Mouse (Mus musculus): ENCODE data around the gene Cyp2w1.
A peak's percentile ranks its signal among the peaks of the same experiment; 100 is the strongest.

The Cyp2w1 gene

GRCm38 (mm10) chr5:139364911-139365571 is 12.6 kb downstream of the Cyp2w1 start:
- no peak for DNase-seq (ENCODE audit: low spot score)

DNA sequence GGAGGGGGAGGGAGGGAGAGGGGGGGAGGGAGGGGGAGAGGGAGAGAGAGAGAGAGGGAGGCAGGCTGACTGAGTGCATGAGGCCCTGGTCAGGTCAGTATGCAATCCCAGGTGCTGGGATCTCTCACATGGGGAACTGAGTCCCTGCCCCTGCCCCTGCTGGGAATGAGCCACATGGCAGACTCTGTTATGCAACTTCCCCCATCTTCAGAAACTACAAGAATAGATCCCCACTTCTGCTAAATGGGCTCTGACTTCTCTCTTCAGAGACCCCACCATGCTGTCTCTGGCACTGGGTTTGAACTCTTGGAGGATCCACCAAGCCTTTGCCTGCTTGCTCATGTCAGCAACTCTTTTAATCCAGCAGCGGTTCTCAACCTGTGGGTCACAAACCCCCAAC is 13.4 kb downstream of the Cyp2w1 start:
- DNase-seq (ENCODE audit: low spot score): no peak

GRCm38 (mm10) chr5:139366484-139366883 is 14.1 kb downstream of the Cyp2w1 start:
- DNase-seq (ENCODE audit: low spot score): no peak

DNA sequence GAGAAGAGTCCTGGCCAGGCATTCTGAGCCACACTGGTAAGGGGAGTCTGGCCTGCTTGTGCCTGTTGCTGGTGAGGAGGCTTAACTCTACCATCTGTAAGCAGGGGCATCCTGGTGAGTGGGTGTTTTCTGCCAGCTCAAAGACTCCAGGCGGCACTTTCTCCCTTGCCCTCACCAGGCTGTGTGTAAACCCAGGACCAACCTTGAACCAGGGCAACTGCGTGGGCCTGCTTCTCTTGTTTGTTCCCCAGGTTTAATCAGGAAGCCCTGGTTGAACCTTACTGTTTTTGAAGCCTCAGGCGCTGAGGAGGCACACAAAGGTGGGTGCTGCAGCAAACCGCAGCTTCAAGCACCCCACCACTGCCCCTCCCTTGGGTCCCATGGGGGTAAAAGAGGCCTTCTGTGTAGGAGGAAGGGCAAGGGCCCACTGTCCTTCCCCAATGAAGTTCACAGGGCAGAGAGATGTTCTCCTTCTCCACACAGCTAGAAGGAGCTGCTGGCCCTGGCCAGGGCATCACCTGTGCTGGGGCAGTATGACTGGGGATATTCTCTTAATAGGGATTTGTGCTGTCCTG is 15.6 kb downstream of the Cyp2w1 start:
- no peak for DNase-seq (ENCODE audit: low spot score)

DNA sequence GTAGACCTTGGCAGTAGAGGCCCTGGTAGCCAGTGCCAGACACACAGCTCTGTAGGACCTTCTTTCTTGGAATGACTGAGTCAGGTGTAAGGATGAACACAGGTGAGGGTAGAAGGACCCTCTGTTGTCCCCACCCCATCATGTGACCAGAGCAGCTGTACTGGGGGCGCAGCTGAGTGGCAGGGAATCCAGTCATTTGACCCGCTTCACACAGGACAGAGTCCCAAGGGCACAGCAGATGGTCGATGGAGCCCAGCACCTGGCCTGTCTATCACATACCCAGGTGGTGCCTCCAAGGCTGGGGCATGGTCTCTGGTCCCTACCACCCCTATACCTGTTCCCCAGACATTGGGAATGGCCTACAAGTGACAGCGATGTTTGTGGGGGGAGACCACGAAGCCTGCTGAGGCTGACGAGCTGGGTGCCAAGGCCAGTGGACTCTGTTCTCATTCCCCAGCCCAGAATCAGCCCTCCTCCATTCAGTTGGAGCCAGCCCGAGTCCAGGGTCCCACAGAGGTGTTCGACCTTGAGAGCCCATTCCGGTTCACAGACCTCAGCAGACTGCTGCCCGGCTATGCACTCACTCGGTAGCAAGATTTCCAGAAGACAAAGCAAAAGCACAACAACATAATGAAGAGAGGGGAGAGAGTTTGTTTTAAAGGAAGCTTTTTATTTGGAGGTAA is 16.4 kb downstream of the Cyp2w1 start:
- DNase-seq (ENCODE audit: low spot score): no peak

GRCm38 (mm10) chr5:139370336-139370735 is 17.9 kb downstream of the Cyp2w1 start:
- no peak for DNase-seq (ENCODE audit: low spot score)

DNA sequence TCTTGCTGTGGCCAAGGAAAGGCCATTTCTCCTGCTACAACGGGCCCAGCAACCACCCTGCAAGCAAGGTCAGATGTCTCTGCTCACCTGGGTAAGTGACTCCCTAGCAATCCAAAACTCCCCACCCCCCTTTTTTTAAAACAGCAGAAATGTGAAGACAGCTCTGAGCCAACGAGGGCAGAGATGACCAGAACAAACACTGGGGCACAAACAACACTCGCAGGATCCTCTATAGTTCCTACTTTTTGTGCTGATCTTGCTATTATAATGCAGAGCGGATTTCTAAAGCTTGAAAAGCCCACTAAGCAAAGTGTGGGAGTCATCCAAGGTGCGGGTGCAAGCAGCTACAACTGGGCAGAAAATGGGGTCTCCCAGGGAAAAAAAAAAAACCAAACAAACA is 18.7 kb downstream of the Cyp2w1 start:
- DNase-seq (ENCODE audit: low spot score): no peak

- peak; percentile 97 for DNase-seq (ENCODE audit: low spot score)
These were observed 19.4 kb downstream of the Cyp2w1 start for GRCm38 (mm10) chr5:139371631-139372401.

- no peak for DNase-seq (ENCODE audit: low spot score)
These were observed 20.7 kb downstream of the Cyp2w1 start for GRCm38 (mm10) chr5:139373126-139373525.

GRCm38 (mm10) chr5:139373889-139374444 is 21.6 kb downstream of the Cyp2w1 start:
- DNase-seq (ENCODE audit: low spot score): no peak

DNA sequence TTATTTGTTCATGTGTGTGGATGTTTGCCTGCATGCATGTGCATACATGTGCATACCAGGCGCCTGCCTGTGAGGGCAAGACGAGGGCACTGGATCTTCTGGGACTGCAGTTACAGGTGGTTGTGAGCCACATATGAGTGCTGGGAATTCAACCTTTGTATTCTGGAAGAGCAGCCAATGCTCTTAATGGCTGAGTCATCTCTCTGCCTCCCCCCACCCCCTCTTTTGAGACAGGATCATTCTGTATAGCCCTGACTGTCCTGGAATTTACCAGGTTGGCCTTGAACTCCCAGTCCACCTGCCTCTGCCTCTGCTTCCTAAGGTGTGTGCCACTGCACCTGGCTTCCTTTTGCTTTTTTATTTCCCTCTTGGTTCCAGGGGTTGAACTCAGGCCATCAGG is 22.4 kb downstream of the Cyp2w1 start:
- DNase-seq (ENCODE audit: low spot score): no peak

GRCm38 (mm10) chr5:139377468-139378270 is 25.3 kb downstream of the Cyp2w1 start, which contains the start of gene Gpr146:
TSS of gene Gpr146 (plus strand) at chr5:139377697.
- DNase-seq (ENCODE audit: low spot score): no peak

DNA sequence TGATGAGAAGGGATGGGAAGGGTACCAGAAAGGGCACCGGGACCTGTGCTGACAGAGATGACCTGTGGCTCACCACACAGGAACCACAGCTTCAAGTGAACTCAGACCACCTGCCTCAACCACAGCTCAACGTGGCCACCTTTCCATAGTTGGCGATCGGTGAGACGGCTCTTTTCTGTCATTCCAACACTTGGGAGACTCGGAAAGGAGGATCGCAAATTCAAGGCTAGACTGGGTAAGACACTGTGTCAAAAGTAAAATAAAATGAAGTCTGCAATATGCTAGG is 25.8 kb downstream of the Cyp2w1 start:
- no peak for DNase-seq (ENCODE audit: low spot score)

DNA sequence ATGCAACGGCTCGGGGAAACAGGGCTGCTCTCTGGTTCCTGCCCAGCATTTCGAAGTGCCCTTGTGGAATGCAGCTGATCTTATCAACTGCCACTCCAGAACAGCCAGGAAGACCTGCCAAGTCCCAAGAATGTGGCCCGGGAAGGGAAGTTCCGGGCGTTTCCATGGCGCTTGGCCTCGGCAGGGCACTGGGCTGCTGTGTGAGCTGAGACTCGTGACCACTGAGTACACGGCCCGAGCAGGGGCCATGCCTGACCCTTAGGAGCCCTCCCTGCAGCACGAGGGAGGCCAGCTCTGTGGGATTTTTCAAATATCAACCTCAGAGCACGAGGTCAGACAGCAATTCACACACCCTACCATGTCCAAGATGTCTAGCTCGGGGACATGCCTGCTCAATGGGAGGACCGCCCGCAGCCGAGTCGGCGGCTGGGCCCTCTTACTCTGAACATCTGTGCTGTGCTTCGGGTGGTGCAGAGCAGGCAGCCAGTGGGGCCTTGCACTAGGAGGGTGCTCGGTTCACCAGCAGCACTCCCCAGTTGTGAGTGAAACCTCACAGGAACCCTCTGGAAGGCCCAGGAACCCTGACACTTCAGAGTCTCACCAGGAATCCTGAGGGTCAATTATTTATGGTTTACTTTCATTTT is 26.7 kb downstream of the Cyp2w1 start:
- peak; percentile 70 for DNase-seq (ENCODE audit: low spot score)

GRCm38 (mm10) chr5:139379771-139380384 is 27.5 kb downstream of the Cyp2w1 start:
- DNase-seq (ENCODE audit: low spot score): no peak

DNA sequence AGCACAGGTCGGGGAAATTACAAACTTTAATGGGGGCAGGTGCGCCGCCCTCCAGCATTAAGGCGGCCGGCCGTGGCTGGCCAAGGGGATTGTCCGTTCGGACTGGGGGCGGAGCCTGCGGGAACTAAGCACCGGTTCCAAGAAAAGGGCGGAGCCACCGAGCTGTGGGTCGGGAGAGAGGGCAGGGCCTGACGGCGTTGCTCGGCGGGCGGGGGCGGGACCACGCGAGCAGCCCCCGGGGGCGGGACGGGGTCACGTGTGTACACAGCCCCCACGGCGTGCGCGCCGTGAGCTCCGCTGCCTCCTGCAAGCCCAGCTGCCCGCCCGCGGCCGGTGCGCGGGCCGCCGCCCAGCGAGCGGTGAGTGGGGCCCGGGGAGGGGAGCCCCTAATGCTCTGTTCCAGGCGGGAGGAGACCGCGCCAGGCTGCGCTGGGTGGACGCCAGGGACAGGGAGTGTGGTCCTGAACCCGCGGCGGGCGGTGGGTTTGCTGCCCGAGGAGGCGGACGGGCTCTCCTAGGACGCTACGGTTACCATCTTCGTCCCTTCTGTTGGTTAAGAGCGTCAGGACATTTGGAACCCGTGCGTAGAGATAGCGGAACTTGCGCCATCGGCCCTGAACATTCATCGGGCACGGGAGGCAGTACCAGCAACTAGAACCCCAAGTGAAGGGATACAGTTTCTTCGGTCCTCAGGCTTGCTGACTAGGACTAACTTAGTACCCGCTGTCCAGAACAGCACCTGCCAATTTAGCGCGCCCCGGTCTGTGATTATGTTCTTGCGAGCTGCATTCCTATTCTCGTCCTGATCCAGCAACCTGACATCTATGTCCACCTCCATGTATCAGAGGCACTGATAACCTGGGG is 28.2 kb downstream of the Cyp2w1 start:
- peak; percentile 93 for DNase-seq (ENCODE audit: low spot score)

- no peak for DNase-seq (ENCODE audit: low spot score)
These were observed 29.4 kb downstream of the Cyp2w1 start for GRCm38 (mm10) chr5:139381586-139382513.

- peak; percentile 34 for DNase-seq (ENCODE audit: low spot score)
These were observed 30.3 kb downstream of the Cyp2w1 start for GRCm38 (mm10) chr5:139382760-139383159.

- no peak for DNase-seq (ENCODE audit: low spot score)
These were observed 30.8 kb downstream of the Cyp2w1 start for GRCm38 (mm10) chr5:139383234-139383633.

Measured in embryo, embryonic 10 days (tissue).